Mouse (Mus musculus): ENCODE measurements around the gene Arid1b. TPM values are rescaled to one million over a fixed set of nuclear protein-coding genes. Genes with fewer than 3 reads are reported as not detected.

The Arid1b gene
- polyA plus RNA-seq, 1 experiment from 2014 or later: 12.9 TPM

DNA sequence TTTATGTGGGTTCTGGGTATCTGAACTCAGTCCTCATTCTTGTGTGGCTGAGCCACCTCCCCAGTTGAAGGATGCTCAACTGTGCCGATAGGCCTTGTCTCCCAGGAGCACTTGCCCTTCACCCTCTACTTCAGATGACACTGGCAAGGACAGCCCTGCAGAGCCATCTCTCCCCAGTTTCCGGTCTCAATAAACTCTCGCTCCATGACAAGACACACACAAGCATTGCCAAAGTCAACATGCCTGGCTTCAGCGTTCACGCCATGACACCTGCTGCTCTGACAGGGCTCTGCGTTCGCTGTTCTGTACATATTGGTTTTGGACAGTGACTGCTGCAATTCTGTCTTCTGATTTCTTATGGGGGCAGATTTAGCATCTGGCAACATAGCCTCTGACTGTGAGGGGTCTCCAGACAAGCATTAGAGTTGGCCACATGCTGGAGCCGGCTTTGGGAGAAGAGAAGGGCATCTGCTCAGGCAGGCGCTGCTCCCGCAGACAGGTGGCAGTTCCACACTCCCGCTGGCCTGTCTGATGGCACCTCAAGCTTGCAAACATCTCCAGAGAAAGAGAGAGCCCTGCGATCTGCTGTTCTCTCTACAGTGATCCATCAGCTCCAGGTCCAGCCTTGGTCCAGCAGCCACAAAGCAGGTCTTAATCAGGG lies 392.9 kb downstream of the Arid1b start:
- WGBS: 88% methylated on average over 12 of the region's 12 CpGs
- Histone ChIP-seq H3K4me3 (ENCODE audit: low read depth, low read length) (no peak overlapping the region), H3K27me3 (ENCODE audit: control insufficient read depth, insufficient read depth, low read length) (no peaks in the 10 kb centered on the region), H3K27ac (replicated peaks; ENCODE audit: low read depth, low read length) (no peak overlapping the region), H3K9me3 (replicated peaks; ENCODE audit: control insufficient read depth, low read length) (no peaks in the 10 kb centered on the region), H3K4me1 (ENCODE audit: control insufficient read depth, insufficient read depth, low read length) (no peaks in the 10 kb centered on the region), H3K9ac (replicated peaks; ENCODE audit: low read length) (no peak overlapping the region), H3K36me3 (replicated peaks; ENCODE audit: control insufficient read depth, insufficient read depth, low read depth, low read length) (no peaks in the 10 kb centered on the region), H3K4me2 (ENCODE audit: low read depth, low read length) (no peak overlapping the region)
- DNase-seq (ENCODE audit: low spot score): no peak
- no peak for ATAC-seq (replicated peaks; ENCODE audit: insufficient number of reproducible peaks, low FRiP score, low TSS enrichment, low read depth)

DNA sequence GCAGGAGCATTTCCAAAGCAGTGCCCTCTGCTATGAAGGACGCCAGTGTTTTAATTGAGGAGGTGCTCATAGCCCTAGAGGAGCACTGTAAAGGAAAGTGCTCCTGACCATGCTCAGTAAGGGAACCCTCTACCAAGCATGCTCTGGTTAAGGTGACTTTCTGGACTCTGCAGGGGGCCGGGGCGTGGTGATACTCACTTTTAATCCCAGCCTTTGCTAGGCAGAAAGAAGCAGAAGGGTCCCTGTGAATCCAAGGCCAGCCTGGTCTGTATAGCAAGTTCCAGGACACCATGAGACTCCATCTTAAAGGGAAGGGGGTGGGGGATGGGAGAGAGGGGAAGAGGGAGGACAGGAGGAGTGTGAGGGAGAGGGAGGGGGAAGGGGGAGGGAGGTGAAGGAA lies 394.2 kb downstream of the Arid1b start:
- no peak for ATAC-seq (replicated peaks; ENCODE audit: insufficient number of reproducible peaks, low FRiP score, low TSS enrichment, low read depth)
- WGBS: 63% methylated on average over 3 of the region's 3 CpGs
- no peak overlapping the region for H3K27ac ChIP-seq (replicated peaks; ENCODE audit: low read depth, low read length)

DNA sequence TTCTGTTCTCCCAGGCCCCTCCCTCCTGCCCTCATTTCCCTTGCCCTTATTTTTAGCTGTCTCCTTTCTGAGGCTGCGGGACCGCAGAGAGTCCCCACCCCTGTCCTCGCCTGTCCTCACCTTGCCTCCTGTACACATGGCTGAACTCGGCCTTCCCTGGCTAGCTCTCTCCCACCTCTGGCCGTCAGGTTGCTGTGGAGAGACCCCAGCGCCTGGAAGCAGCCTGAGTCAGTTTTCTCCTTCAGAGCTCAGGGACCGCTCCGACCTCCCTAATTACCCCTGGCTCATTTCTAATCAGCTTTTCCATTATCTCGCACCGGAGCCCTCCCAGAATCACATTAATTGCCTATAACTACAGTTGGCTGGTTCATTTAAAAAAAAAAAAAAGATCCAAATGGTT lies 396.6 kb downstream of the Arid1b start:
- WGBS: 55% methylated on average over 10 of the region's 10 CpGs
- no peak overlapping the region for H3K9ac ChIP-seq (replicated peaks; ENCODE audit: low read length)
- H3K36me3 ChIP-seq (replicated peaks; ENCODE audit: control insufficient read depth, insufficient read depth, low read depth, low read length): no peaks in the 10 kb centered on the region
- ATAC-seq (replicated peaks; ENCODE audit: insufficient number of reproducible peaks, low FRiP score, low TSS enrichment, low read depth) (no peak), DNase-seq (ENCODE audit: low spot score) (no peak)
- H3K27me3 ChIP-seq (ENCODE audit: control insufficient read depth, insufficient read depth, low read length): no peaks in the 10 kb centered on the region
- H3K4me2 ChIP-seq (ENCODE audit: low read depth, low read length): no peak overlapping the region
- H3K9me3 ChIP-seq (replicated peaks; ENCODE audit: control insufficient read depth, low read length): no peaks in the 10 kb centered on the region
- no peaks in the 10 kb centered on the region for H3K4me1 ChIP-seq (ENCODE audit: control insufficient read depth, insufficient read depth, low read length)
- H3K4me3 ChIP-seq (ENCODE audit: low read depth, low read length): no peak overlapping the region
- H3K27ac ChIP-seq (replicated peaks; ENCODE audit: low read depth, low read length): no peak overlapping the region

More for the DNA sequence above, 394.2 kb downstream of the Arid1b start:
- no peak overlapping the region for H3K4me2 ChIP-seq (ENCODE audit: low read depth, low read length)
- no peak overlapping the region for H3K9ac ChIP-seq (replicated peaks; ENCODE audit: low read length)
- no peak overlapping the region for H3K4me3 ChIP-seq (ENCODE audit: low read depth, low read length)
- H3K27me3 ChIP-seq (ENCODE audit: control insufficient read depth, insufficient read depth, low read length): no peaks in the 10 kb centered on the region
- no peak for DNase-seq (ENCODE audit: low spot score)
- no peaks in the 10 kb centered on the region for H3K9me3 ChIP-seq (replicated peaks; ENCODE audit: control insufficient read depth, low read length)
- no peaks in the 10 kb centered on the region for H3K4me1 ChIP-seq (ENCODE audit: control insufficient read depth, insufficient read depth, low read length)
- H3K36me3 ChIP-seq (replicated peaks; ENCODE audit: control insufficient read depth, insufficient read depth, low read depth, low read length): no peaks in the 10 kb centered on the region

DNA sequence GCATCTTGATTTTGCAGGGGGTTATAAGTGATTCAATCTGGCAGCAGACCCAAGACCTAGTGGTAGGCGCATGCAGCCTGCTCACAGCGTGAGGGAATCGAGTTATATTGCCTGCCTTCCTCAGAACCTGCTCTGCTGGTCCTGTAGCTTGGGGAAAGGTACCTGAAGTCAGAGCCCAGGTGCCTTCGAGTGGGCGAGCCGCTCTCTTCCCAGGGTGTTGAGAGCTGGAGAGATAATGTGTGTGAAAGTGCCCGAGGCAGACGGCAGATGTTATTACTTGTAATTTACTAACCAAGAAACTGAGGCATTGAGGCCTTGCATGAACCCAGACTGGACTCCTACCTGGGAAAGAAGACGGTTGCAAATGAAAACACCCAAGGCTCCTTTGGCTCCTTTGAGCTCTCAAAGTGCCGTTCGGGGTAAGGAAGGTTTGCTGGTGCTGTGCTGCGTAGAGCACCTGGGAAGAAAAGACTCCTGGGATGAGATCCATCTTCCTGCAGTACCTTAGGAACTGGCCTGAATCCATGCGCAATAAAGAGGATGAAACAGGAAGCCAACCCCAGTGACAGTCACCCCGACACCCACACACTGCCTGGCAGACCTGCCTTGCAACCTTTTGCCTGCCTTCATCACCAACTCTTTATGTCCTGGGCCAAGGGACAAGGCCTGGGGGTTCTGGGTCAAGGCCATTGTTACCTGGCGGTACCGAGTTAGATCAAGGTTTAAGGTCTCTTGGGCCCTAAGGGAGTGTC lies 401.5 kb downstream of the Arid1b start:
- Histone ChIP-seq H3K9me3 (replicated peaks; ENCODE audit: control insufficient read depth, low read length) (no peaks in the 10 kb centered on the region), H3K27ac (replicated peaks; ENCODE audit: low read depth, low read length) (no peak overlapping the region), H3K27me3 (ENCODE audit: control insufficient read depth, insufficient read depth, low read length) (no peaks in the 10 kb centered on the region), H3K36me3 (replicated peaks; ENCODE audit: control insufficient read depth, insufficient read depth, low read depth, low read length) (no peaks in the 10 kb centered on the region), H3K9ac (replicated peaks; ENCODE audit: low read length) (no peak overlapping the region), H3K4me1 (ENCODE audit: control insufficient read depth, insufficient read depth, low read length) (no peaks in the 10 kb centered on the region), H3K4me3 (ENCODE audit: low read depth, low read length) (no peak overlapping the region), H3K4me2 (ENCODE audit: low read depth, low read length) (no peak overlapping the region)
- ATAC-seq (replicated peaks; ENCODE audit: insufficient number of reproducible peaks, low FRiP score, low TSS enrichment, low read depth): no peak
- DNase-seq (ENCODE audit: low spot score): no peak
- 85% methylated on average over 16 of the region's 16 CpGs for WGBS

DNA sequence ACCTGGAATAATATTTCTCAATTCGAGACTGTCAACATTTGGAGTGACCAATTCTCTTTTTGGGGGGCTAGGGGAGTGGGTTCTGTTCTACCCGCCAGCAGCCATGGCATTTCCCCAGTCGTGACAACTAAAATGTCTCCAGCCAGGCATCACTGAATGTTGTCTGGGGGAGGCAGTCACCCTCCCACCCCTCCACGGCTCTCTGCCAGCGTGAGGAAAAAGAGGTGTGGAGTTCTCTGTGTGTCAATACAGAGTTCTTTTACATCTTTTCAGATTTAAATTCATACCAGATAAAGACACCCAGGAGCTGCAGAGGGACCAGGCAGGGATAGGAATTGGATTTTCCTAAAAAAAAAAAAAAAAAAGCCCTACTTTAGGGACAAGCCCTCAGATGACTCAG lies 402.1 kb downstream of the Arid1b start:
- no peak for DNase-seq (ENCODE audit: low spot score)
- H3K27me3 ChIP-seq (ENCODE audit: control insufficient read depth, insufficient read depth, low read length): no peaks in the 10 kb centered on the region
- no peak overlapping the region for H3K4me3 ChIP-seq (ENCODE audit: low read depth, low read length)
- no peaks in the 10 kb centered on the region for H3K36me3 ChIP-seq (replicated peaks; ENCODE audit: control insufficient read depth, insufficient read depth, low read depth, low read length)
- no peaks in the 10 kb centered on the region for H3K9me3 ChIP-seq (replicated peaks; ENCODE audit: control insufficient read depth, low read length)
- no peaks in the 10 kb centered on the region for H3K4me1 ChIP-seq (ENCODE audit: control insufficient read depth, insufficient read depth, low read length)
- no peak for ATAC-seq (replicated peaks; ENCODE audit: insufficient number of reproducible peaks, low FRiP score, low TSS enrichment, low read depth)
- H3K27ac ChIP-seq (replicated peaks; ENCODE audit: low read depth, low read length): no peak overlapping the region
- H3K4me2 ChIP-seq (ENCODE audit: low read depth, low read length): no peak overlapping the region
- WGBS: 71% methylated on average over 5 of the region's 5 CpGs
- H3K9ac ChIP-seq (replicated peaks; ENCODE audit: low read length): no peak overlapping the region
